Mouse (Mus musculus) hindbrain, embryonic 15.5 days (tissue): ENCODE measurements around the gene Crls1. TPM values are rescaled to one million over a fixed set of nuclear protein-coding genes. Genes with fewer than 3 reads are reported as not detected.

Experiments used
- ATAC-seq: fragments of 200-750 bp; cut with Nextera tagmentation; 2 replicates; pipeline ENCODE4 v1.8.0; 2017; ENCODE audit warnings: low read depth, moderate number of reproducible peaks, moderate TSS enrichment; ENCODE audit not compliant: low FRiP score
- H3K27ac ChIP-seq: fragments of 300-500 bp; sonication (generic); replicated peaks from 2 replicates; pipeline ENCODE4 v1.5.1; 2015; ENCODE audit warnings: mild to moderate bottlenecking, inconsistent platforms
- H3K27me3 ChIP-seq: fragments of 300-500 bp; sonication (generic); 2 replicates; pipeline ENCODE4 v1.6.1; 2015; ENCODE audit warnings: control low read depth, inconsistent platforms
- H3K36me3 ChIP-seq: fragments of 300-500 bp; sonication (generic); 2 replicates; pipeline ENCODE4 v1.6.1; 2015; ENCODE audit warnings: control low read depth, inconsistent platforms
- H3K4me1 ChIP-seq: fragments of 300-500 bp; sonication (generic); replicated peaks from 2 replicates; pipeline ENCODE4 v1.6.1; 2015; ENCODE audit warnings: control low read depth, inconsistent platforms
- H3K4me2 ChIP-seq: fragments of 300-500 bp; sonication (generic); 2 replicates; pipeline ENCODE4 v1.6.1; 2015; ENCODE audit warnings: moderate library complexity, mild to moderate bottlenecking, inconsistent platforms
- H3K4me3 ChIP-seq: fragments of 300-500 bp; sonication (generic); 2 replicates; pipeline ENCODE4 v1.5.1; 2015; ENCODE audit warnings: mild to moderate bottlenecking, inconsistent platforms
- H3K9ac ChIP-seq: fragments of 300-500 bp; sonication (generic); 2 replicates; pipeline ENCODE4 v1.6.1; 2015; ENCODE audit warnings: inconsistent platforms
- H3K9me3 ChIP-seq: fragments of 300-500 bp; sonication (generic); 2 replicates; pipeline ENCODE4 v1.6.1; 2016; ENCODE audit warnings: control low read depth, inconsistent platforms
- WGBS: fragments of 180-500 bp; shearing (Covaris S2); methylation state at CpG from one replicate; pipeline ENCODE4 v1.1.7; 2015; 5-methylcytosine and 5-hydroxymethylcytosine counted together
- polyA plus RNA-seq: library from polyadenylated mRNA; unstranded; fragments of >200 nt; fragmentation: Nextera tagmentation; extraction: Ambion mirVana; gene quantifications from 2 replicates; pipeline ENCODE4 v1.2.1, GENCODE M21; 2015

The Crls1 gene
- polyA plus RNA-seq: 19.3 and 20.8 TPM in 2 replicates

GRCm38 (mm10) chr2:132846407-132847358, at the start of gene Crls1:
Gene Crls1, plus strand, starts transcription at chr2:132846666.
- peak; percentile 96 for ATAC-seq
- Histone ChIP-seq H3K36me3 (peaks cover 11% of the 10 kb centered on the region; the same call in 1 of the 2 replicates), H3K9ac (peak within 1 kb of the TSS; percentile 92), H3K4me2 (peak within 1 kb of the TSS; percentile 62), H3K9me3 (no peaks in the 10 kb centered on the region), H3K4me1 (peaks cover 26% of the 10 kb centered on the region), H3K27ac (peak within 1 kb of the TSS; percentile 89), H3K27me3 (no peaks in the 10 kb centered on the region), H3K4me3 (peak within 1 kb of the TSS; percentile 98)
- WGBS: under 1% methylated on average over 87 of the region's 96 CpGs

GRCm38 (mm10) chr2:132802976-132803375, 43.5 kb upstream of the Crls1 start:
- no peak for ATAC-seq
- H3K4me2 ChIP-seq: no peak overlapping the region
- H3K27ac ChIP-seq: no peak overlapping the region
- WGBS: 93% methylated on average over 2 of the region's 2 CpGs
- H3K36me3 ChIP-seq: peaks cover 43% of the 10 kb centered on the region
- no peak overlapping the region for H3K9ac ChIP-seq
- no peaks in the 10 kb centered on the region for H3K27me3 ChIP-seq
- H3K4me1 ChIP-seq: no peaks in the 10 kb centered on the region
- H3K9me3 ChIP-seq: no peaks in the 10 kb centered on the region
- H3K4me3 ChIP-seq: no peak overlapping the region

GRCm38 (mm10) chr2:132815608-132816314, 30.7 kb upstream of the Crls1 start, which contains the start of the genes Trmt6 and Mcm8:
Gene Trmt6, minus strand, starts transcription at chr2:132816055.
Gene Mcm8, plus strand, starts transcription at chr2:132816141.
- Histone ChIP-seq H3K9ac (peak within 1 kb of the TSS; percentile 67), H3K36me3 (peaks cover 20% of the 10 kb centered on the region), H3K4me2 (peak within 1 kb of the TSS; percentile 82), H3K4me3 (peak within 1 kb of the TSS; percentile 95), H3K27me3 (no peaks in the 10 kb centered on the region), H3K9me3 (no peaks in the 10 kb centered on the region), H3K27ac (peak within 1 kb of the TSS; percentile 75), H3K4me1 (peaks cover 12% of the 10 kb centered on the region)
- ATAC-seq: peak; percentile 100
- WGBS: under 1% methylated on average over 59 of the region's 59 CpGs

- no peak overlapping the region for H3K9ac ChIP-seq
- no peaks in the 10 kb centered on the region for H3K27me3 ChIP-seq
- H3K9me3 ChIP-seq: no peaks in the 10 kb centered on the region
- 0 out of 2 replicates have a peak, but pooled peaks cover under 1% of the 10 kb centered on the region for H3K4me1 ChIP-seq
- H3K4me3 ChIP-seq: no peak overlapping the region
- no peaks in the 10 kb centered on the region for H3K36me3 ChIP-seq
- H3K4me2 ChIP-seq: no peak overlapping the region
- WGBS: 86% methylated on average over 4 of the region's 4 CpGs
- H3K27ac ChIP-seq: no peak overlapping the region
- ATAC-seq: no peak
These were observed 5.4 kb upstream of the Crls1 start for GRCm38 (mm10) chr2:132841071-132841470.

GRCm38 (mm10) chr2:132847581-132847980, 1.1 kb downstream of the Crls1 start:
- H3K4me2 ChIP-seq: peak overlapping the region; percentile 62
- 45% methylated on average over 7 of the region's 7 CpGs for WGBS
- no peaks in the 10 kb centered on the region for H3K27me3 ChIP-seq
- no peaks in the 10 kb centered on the region for H3K9me3 ChIP-seq
- H3K36me3 ChIP-seq: peaks cover 14% of the 10 kb centered on the region; the same call in 1 of the 2 replicates
- H3K4me1 ChIP-seq: peaks cover 26% of the 10 kb centered on the region
- H3K27ac ChIP-seq: no peak overlapping the region
- peak overlapping the region; percentile 92 for H3K9ac ChIP-seq
- H3K4me3 ChIP-seq: peak overlapping the region; percentile 98
- ATAC-seq: no peak

GRCm38 (mm10) chr2:132848361-132848760, 1.9 kb downstream of the Crls1 start:
- H3K4me1 ChIP-seq: peaks cover 26% of the 10 kb centered on the region
- H3K27ac ChIP-seq: no peak overlapping the region
- no peak overlapping the region for H3K4me3 ChIP-seq
- H3K36me3 ChIP-seq: peaks cover 14% of the 10 kb centered on the region; the same call in 1 of the 2 replicates
- H3K4me2 ChIP-seq: peak overlapping the region; percentile 62
- ATAC-seq: no peak
- H3K9ac ChIP-seq: no peak overlapping the region
- no peaks in the 10 kb centered on the region for H3K9me3 ChIP-seq
- 90% methylated on average over 4 of the region's 4 CpGs for WGBS
- no peaks in the 10 kb centered on the region for H3K27me3 ChIP-seq

- 80% methylated on average over 6 of the region's 6 CpGs for WGBS
- no peak overlapping the region for H3K4me3 ChIP-seq
- no peaks in the 10 kb centered on the region for H3K9me3 ChIP-seq
- H3K36me3 ChIP-seq: peaks cover 17% of the 10 kb centered on the region
- H3K9ac ChIP-seq: no peak overlapping the region
- no peak overlapping the region for H3K4me2 ChIP-seq
- no peaks in the 10 kb centered on the region for H3K27me3 ChIP-seq
- peaks cover 26% of the 10 kb centered on the region for H3K4me1 ChIP-seq
- no peak overlapping the region for H3K27ac ChIP-seq
- ATAC-seq: no peak
These were observed 2.7 kb downstream of the Crls1 start for GRCm38 (mm10) chr2:132849141-132849540.

- peaks cover 20% of the 10 kb centered on the region for H3K36me3 ChIP-seq
- no peak for ATAC-seq
- no peak overlapping the region for H3K4me3 ChIP-seq
- 98% methylated on average over 1 of the region's 1 CpGs for WGBS
- no peaks in the 10 kb centered on the region for H3K27me3 ChIP-seq
- H3K4me2 ChIP-seq: no peak overlapping the region
- H3K27ac ChIP-seq: no peak overlapping the region
- no peaks in the 10 kb centered on the region for H3K9me3 ChIP-seq
- no peak overlapping the region for H3K9ac ChIP-seq
- H3K4me1 ChIP-seq: peaks cover 13% of the 10 kb centered on the region
These were observed 6.6 kb downstream of the Crls1 start for GRCm38 (mm10) chr2:132853051-132853450.

GRCm38 (mm10) chr2:132856333-132856732, 9.9 kb downstream of the Crls1 start:
- WGBS: 82% methylated on average over 5 of the region's 5 CpGs
- Histone ChIP-seq H3K9ac (no peak overlapping the region), H3K4me3 (no peak overlapping the region), H3K27me3 (no peaks in the 10 kb centered on the region), H3K36me3 (peaks cover 11% of the 10 kb centered on the region; the same call in 1 of the 2 replicates), H3K27ac (no peak overlapping the region), H3K9me3 (no peaks in the 10 kb centered on the region), H3K4me2 (no peak overlapping the region), H3K4me1 (no peaks in the 10 kb centered on the region)
- no peak for ATAC-seq

GRCm38 (mm10) chr2:132860435-132860834, 14.0 kb downstream of the Crls1 start:
- Histone ChIP-seq H3K27me3 (no peaks in the 10 kb centered on the region), H3K36me3 (peaks cover 11% of the 10 kb centered on the region), H3K27ac (no peak overlapping the region), H3K4me1 (no peaks in the 10 kb centered on the region), H3K4me2 (no peak overlapping the region), H3K9me3 (no peaks in the 10 kb centered on the region), H3K4me3 (no peak overlapping the region), H3K9ac (no peak overlapping the region)
- ATAC-seq: no peak

- no peaks in the 10 kb centered on the region for H3K27me3 ChIP-seq
- H3K36me3 ChIP-seq: peaks cover 16% of the 10 kb centered on the region
- WGBS: 97% methylated on average over 2 of the region's 2 CpGs
- ATAC-seq: no peak
- H3K9ac ChIP-seq: no peak overlapping the region
- H3K4me2 ChIP-seq: no peak overlapping the region
- H3K4me1 ChIP-seq: no peaks in the 10 kb centered on the region
- H3K9me3 ChIP-seq: no peaks in the 10 kb centered on the region
- no peak overlapping the region for H3K4me3 ChIP-seq
- no peak overlapping the region for H3K27ac ChIP-seq
These were observed 15.0 kb downstream of the Crls1 start for GRCm38 (mm10) chr2:132861456-132861855.

GRCm38 (mm10) chr2:132863325-132863724, 16.9 kb downstream of the Crls1 start:
- H3K27me3 ChIP-seq: no peaks in the 10 kb centered on the region
- no peaks in the 10 kb centered on the region for H3K4me1 ChIP-seq
- H3K4me2 ChIP-seq: no peak overlapping the region
- H3K9me3 ChIP-seq: no peaks in the 10 kb centered on the region
- no peak overlapping the region for H3K4me3 ChIP-seq
- H3K27ac ChIP-seq: no peak overlapping the region
- no peak overlapping the region for H3K9ac ChIP-seq
- 93% methylated on average over 2 of the region's 2 CpGs for WGBS
- peaks cover 20% of the 10 kb centered on the region for H3K36me3 ChIP-seq
- no peak for ATAC-seq
